Mouse (Mus musculus) megakaryocyte, embryonic 14.5 days (primary cell): ENCODE measurements around the gene Ube4b.

Experiments
- FLI1 ChIP-seq: IDR thresholded peaks from 2 replicates; pipeline ENCODE4 v1.6.1; 2012; ENCODE audit warnings: low read length, inconsistent platforms, mixed read lengths
- GATA1 ChIP-seq: IDR thresholded peaks from 3 replicates; pipeline ENCODE4 v1.6.1; 2012; ENCODE audit warnings: mixed read lengths, low read length, inconsistent platforms, borderline replicate concordance

GRCm38 (mm10) chr4:149286287-149287137, 140.0 kb downstream of the Ube4b start:
- TF ChIP-seq GATA1 (no peak), FLI1 (no peak)
